Mouse (Mus musculus) left cerebral cortex, adult 11 months (tissue): ENCODE measurements at regions not wholly inside any gene's neighbourhood (a gene's known extent, or its start where the extent isn't known, plus 50 kb on each side); places are given as distances from the start of the nearest gene placed in this dataset.
A peak's percentile ranks its signal among the peaks of the same experiment; 100 is the strongest.

ENCODE experiments used
- DNase-seq: peaks from one replicate; pipeline ENCODE4 v3.0.0; 2022; ENCODE audit warnings: low spot score

- DNase-seq = no peak
These were observed 578.5 kb downstream of the Cetn3 start for GRCm38 (mm10) chr13:82361379-82361778.

DNA sequence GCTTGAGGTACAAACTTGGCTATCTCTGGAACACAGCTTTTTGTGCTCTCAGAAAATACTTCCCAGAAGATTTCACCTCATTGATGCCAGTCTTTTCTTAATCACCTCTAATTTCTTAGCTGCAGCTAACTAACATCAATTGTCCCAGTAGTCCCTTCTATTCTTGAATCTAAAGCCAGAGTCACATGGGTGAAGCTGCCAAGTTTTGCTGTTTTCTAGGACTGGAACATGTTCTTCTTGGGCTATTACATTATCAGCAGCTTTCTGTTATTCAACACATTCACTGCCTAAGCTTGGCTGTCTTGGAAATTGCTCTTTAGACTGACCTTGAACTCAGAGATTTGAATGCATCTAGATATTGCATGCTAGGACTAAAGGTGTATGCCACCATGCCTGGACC, 583.9 kb downstream of the Cetn3 start:
- DNase-seq = no peak

- DNase-seq = no peak
These were observed 588.7 kb downstream of the Cetn3 start for GRCm38 (mm10) chr13:82371579-82371978.

- DNase-seq = no peak
These were observed 589.7 kb downstream of the Cetn3 start for GRCm38 (mm10) chr13:82372612-82373011.

DNA sequence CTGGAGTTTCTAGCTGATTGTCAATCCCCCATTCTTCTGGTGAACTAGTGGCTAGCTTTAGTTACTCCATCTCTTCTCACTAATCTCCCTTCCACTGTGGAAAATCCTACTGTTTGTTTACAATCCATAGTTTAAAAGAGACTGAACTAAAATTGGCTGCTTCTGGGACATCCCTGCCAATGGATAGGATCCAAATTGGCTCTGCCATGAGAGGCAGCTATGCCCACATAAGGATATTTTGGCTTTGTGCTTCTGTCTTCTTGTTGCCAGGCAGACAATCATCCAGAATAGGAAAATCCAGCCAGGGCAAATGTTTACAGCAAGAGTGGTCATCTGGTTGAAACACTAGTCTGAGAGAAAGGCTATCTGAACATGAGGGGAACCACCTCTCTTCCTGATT, 610.0 kb downstream of the Cetn3 start:
- DNase-seq = no peak

GRCm38 (mm10) chr13:82393496-82393895, 610.6 kb downstream of the Cetn3 start:
- peak; percentile 6 for DNase-seq

- no peak for DNase-seq
These were observed 630.8 kb downstream of the Cetn3 start for GRCm38 (mm10) chr13:82413677-82414076.

GRCm38 (mm10) chr13:82420966-82421365, 638.1 kb downstream of the Cetn3 start:
- no peak for DNase-seq

GRCm38 (mm10) chr13:82423911-82424654, 641.2 kb downstream of the Cetn3 start:
- DNase-seq = no peak

GRCm38 (mm10) chr13:82424732-82425341, 642.0 kb downstream of the Cetn3 start:
- DNase-seq = no peak

DNA sequence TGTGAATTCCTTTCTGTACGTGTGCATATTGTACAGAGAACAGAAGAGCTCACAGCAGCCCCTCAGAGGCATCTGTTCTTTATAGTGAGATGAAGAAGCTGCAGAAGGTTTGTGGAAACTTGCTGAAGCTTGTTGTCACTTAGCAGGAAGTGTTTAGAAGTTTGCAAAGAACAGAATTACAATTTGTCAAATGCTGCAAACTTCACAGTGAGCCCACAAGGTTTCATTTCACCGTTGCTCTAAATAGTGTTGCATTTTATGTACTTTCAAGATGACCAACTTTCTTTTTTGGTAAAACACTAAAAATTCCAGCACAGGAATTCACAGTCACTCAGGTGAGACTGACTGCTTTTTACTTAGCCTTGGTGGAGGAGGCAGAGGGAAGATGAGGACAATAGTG, 649.5 kb downstream of the Cetn3 start:
- DNase-seq = no peak

- no peak for DNase-seq
These were observed 656.4 kb downstream of the Cetn3 start for GRCm38 (mm10) chr13:82439294-82439693.

- no peak for DNase-seq
These were observed 670.8 kb downstream of the Cetn3 start for GRCm38 (mm10) chr13:82453650-82454049.

DNA sequence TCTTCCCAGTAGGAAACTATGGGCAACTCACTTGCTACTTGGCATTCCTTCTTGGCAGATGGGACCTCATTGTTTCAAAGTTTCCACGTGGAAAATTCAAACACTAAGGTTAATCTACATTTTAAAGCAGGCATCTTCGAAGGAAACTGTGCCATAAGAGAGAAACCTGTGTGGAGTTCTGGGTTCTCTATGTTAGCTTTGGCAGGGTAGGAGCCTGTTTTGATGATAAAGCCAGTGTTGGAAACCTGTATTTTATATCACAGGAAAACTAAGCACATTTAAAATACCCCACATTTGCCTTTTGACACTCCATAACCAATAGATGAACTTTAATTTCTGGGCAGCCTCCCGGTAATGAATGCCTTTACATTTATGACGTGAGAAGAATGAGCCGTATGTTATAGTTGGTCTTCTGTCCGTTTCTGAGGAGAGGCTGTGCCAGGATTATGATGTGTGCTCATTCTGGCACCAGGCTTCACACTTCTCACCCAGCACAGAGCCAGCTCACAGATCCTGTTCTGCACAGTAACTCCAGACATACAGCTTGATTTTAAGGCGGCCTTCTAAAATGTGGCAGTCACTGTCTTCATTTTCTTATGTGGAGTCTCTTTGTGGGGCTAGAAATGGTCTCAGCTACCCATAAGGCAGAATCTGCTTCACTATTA, 700.5 kb downstream of the Cetn3 start:
- DNase-seq = peak; percentile 14

DNA sequence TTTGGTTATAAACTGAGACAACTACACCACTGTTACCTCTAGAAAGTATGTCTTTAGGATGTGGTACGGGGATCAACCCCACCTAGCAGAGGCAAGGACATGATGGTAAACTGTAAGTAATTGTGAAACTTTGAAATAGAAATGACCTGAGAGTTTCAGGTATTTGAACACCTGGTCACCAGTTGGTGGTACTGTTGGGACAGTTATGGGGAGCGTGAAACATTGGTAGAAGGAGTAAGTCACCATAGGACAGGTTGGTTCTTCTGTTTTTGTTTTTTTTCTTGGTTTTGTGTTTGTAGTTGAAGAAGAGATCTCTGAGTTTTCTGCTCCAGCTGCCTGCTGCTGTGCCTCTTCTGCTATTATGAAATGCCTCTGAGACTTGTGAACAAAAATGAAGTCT, 713.7 kb downstream of the Cetn3 start:
- no peak for DNase-seq

GRCm38 (mm10) chr13:82508176-82508575, 725.3 kb downstream of the Cetn3 start:
- peak; percentile 40 for DNase-seq

GRCm38 (mm10) chr13:82509512-82509911, 726.6 kb downstream of the Cetn3 start:
- no peak for DNase-seq
